Mouse (Mus musculus) myocyte (in vitro differentiated cells): ENCODE results near the gene Gm45261. TPM values are rescaled to one million over a fixed set of nuclear protein-coding genes. Genes with fewer than 3 reads are reported as not detected.

ENCODE experiments used
- H3K27me3 ChIP-seq: one replicate; pipeline ENCODE4 v1.6.1; 2011; ENCODE audit not compliant: control insufficient read depth, insufficient read depth, insufficient read length
- H3K36me3 ChIP-seq: one replicate; pipeline ENCODE4 v1.6.1; 2011; ENCODE audit not compliant: control insufficient read depth, insufficient read depth
- H3K4me2 ChIP-seq: one replicate; pipeline ENCODE4 v1.6.1; 2011; ENCODE audit warnings: low read depth, control low read depth
- H3K4me3 ChIP-seq: one replicate; pipeline ENCODE4 v1.5.1; 2011; ENCODE audit warnings: mild to moderate bottlenecking, control low read depth, moderate library complexity
- H3K79me2 ChIP-seq: one replicate; pipeline ENCODE4 v1.6.1; 2011; ENCODE audit not compliant: control insufficient read depth, insufficient read depth
- H3ac ChIP-seq: one replicate; pipeline ENCODE4 v1.6.1; 2011; ENCODE audit not compliant: control insufficient read depth, insufficient read length
- CEBPB ChIP-seq: IDR thresholded peaks from 2 replicates; pipeline ENCODE4 v1.6.1; 2011; ENCODE audit warnings: mild to moderate bottlenecking, moderate library complexity; ENCODE audit not compliant: poor library complexity, insufficient read depth, severe bottlenecking
- E2F4 ChIP-seq: IDR thresholded peaks from one replicate; pipeline ENCODE4 v1.6.1; 2011; ENCODE audit warnings: mild to moderate bottlenecking, control low read depth, moderate library complexity; ENCODE audit not compliant: insufficient read depth
- MAX ChIP-seq: IDR thresholded peaks from one replicate; pipeline ENCODE4 v1.6.1; 2011; ENCODE audit warnings: low read depth, mild to moderate bottlenecking, control low read depth
- MYOD1 ChIP-seq, 3 experiments: IDR thresholded peaks; one replicate each; pipeline ENCODE4 v1.6.1; 2011; ENCODE audit warnings: control low read depth in 2 of 3, low read depth in 2 of 3, mild to moderate bottlenecking in 2 of 3, moderate library complexity in 1 of 3; ENCODE audit not compliant: insufficient read length in 2 of 3, control insufficient read depth in 1 of 3
- MYOG ChIP-seq, 3 experiments: IDR thresholded peaks; one replicate each; pipeline ENCODE4 v1.6.1; 2011; ENCODE audit warnings: control low read depth in 2 of 3, low read depth in 2 of 3, mild to moderate bottlenecking in 2 of 3; ENCODE audit not compliant: insufficient read length in 2 of 3, control insufficient read depth in 1 of 3, insufficient read depth in 1 of 3
- POLR2A ChIP-seq: IDR thresholded peaks from one replicate; pipeline ENCODE4 v1.6.1; 2011; ENCODE audit warnings: low read depth, mild to moderate bottlenecking, control low read depth, moderate library complexity; ENCODE audit not compliant: insufficient read length
- POLR2AphosphoS2 ChIP-seq: IDR thresholded peaks from one replicate; pipeline ENCODE4 v1.6.1; 2011; ENCODE audit warnings: low read depth, control low read depth; ENCODE audit not compliant: insufficient read length
- REST ChIP-seq: IDR thresholded peaks from one replicate; pipeline ENCODE4 v1.6.1; 2011; ENCODE audit warnings: mild to moderate bottlenecking, control low read depth, moderate library complexity; ENCODE audit not compliant: insufficient read depth, insufficient read length
- SRF ChIP-seq: IDR thresholded peaks from one replicate; pipeline ENCODE4 v1.6.1; 2011; ENCODE audit warnings: low read depth; ENCODE audit not compliant: control insufficient read depth, insufficient read length
- TCF12 ChIP-seq: IDR thresholded peaks from one replicate; pipeline ENCODE4 v1.6.1; 2011; ENCODE audit warnings: mild to moderate bottlenecking, control low read depth; ENCODE audit not compliant: poor library complexity, insufficient read depth, severe bottlenecking
- TCF3 ChIP-seq: IDR thresholded peaks from one replicate; pipeline ENCODE4 v1.6.1; 2011; ENCODE audit warnings: low read depth, control low read depth; ENCODE audit not compliant: insufficient read length
- USF1 ChIP-seq: IDR thresholded peaks from one replicate; pipeline ENCODE4 v1.6.1; 2011; ENCODE audit warnings: low read depth, mild to moderate bottlenecking, control low read depth, moderate library complexity
- polyA plus RNA-seq: library from polyadenylated mRNA; unstranded; fragments of >200 nt; fragmentation: generic; extraction: Trizol; gene quantifications from one replicate; pipeline ENCODE4 v1.2.1, GENCODE M21; 2012; ENCODE audit warnings: missing spikeins

Gm45261 gene
- polyA plus RNA-seq, 1 experiment = not detected

GRCm38 (mm10) chr1:80496360-80496759 lies 35.1 kb upstream of the Gm45261 start:
- TF ChIP-seq TCF3 = no peak

GRCm38 (mm10) chr1:80483419-80483818 lies 22.2 kb upstream of the Gm45261 start:
- TF ChIP-seq TCF3 (no peak), POLR2AphosphoS2 (no peak), USF1 (no peak), POLR2A (no peak), CEBPB (no peak), MAX (no peak), TCF12 (no peak), E2F4 (no peak), REST (no peak), MYOG (IDR thresholded peaks at IDR 0.05; ENCODE audit: control insufficient read depth in 1 of 3, insufficient read depth in 1 of 3, insufficient read length in 2 of 3, low read depth in 2 of 3) (no peak), MYOD1 (IDR thresholded peaks at IDR 0.05; ENCODE audit: control insufficient read depth in 1 of 3, insufficient read length in 2 of 3, low read depth in 2 of 3) (no peak), SRF (no peak)
- Histone ChIP-seq H3K79me2 (no peaks in the 10 kb centered on the region), H3K36me3 (no peaks in the 10 kb centered on the region), H3K4me2 (no peak overlapping the region), H3ac (no peak overlapping the region), H3K4me3 (no peak overlapping the region), H3K27me3 (no peaks in the 10 kb centered on the region)

More at GRCm38 (mm10) chr1:80496360-80496759, 35.1 kb upstream of the Gm45261 start:
- Histone ChIP-seq H3K36me3 (no peaks in the 10 kb centered on the region), H3ac (no peak overlapping the region), H3K4me2 (no peak overlapping the region), H3K4me3 (no peak overlapping the region), H3K79me2 (no peaks in the 10 kb centered on the region), H3K27me3 (no peaks in the 10 kb centered on the region)

GRCm38 (mm10) chr1:80474942-80475341 lies 13.7 kb upstream of the Gm45261 start:
- no peak overlapping the region for H3ac ChIP-seq
- no peaks in the 10 kb centered on the region for H3K36me3 ChIP-seq
- H3K79me2 ChIP-seq = no peaks in the 10 kb centered on the region
- TF ChIP-seq MYOD1 (IDR thresholded peaks at IDR 0.05; ENCODE audit: control insufficient read depth in 1 of 3, insufficient read length in 2 of 3, low read depth in 2 of 3) (no peak), REST (no peak), MAX (no peak), E2F4 (no peak), TCF12 (no peak), TCF3 (no peak)
- no peaks in the 10 kb centered on the region for H3K27me3 ChIP-seq
- H3K4me2 ChIP-seq = no peak overlapping the region
- H3K4me3 ChIP-seq = no peak overlapping the region

- Histone ChIP-seq H3K4me3 (no peak overlapping the region), H3ac (no peak overlapping the region), H3K4me2 (no peak overlapping the region), H3K36me3 (no peaks in the 10 kb centered on the region), H3K79me2 (no peaks in the 10 kb centered on the region), H3K27me3 (no peaks in the 10 kb centered on the region)
- TF ChIP-seq MYOG (IDR thresholded peaks at IDR 0.05; ENCODE audit: control insufficient read depth in 1 of 3, insufficient read depth in 1 of 3, insufficient read length in 2 of 3, low read depth in 2 of 3) (no peak), POLR2AphosphoS2 (no peak), SRF (no peak)
Observed at GRCm38 (mm10) chr1:80472395-80472794, 11.1 kb upstream of the Gm45261 start.

- Histone ChIP-seq H3K79me2 (no peaks in the 10 kb centered on the region), H3K4me2 (no peak overlapping the region), H3K27me3 (no peaks in the 10 kb centered on the region), H3ac (no peak overlapping the region), H3K4me3 (no peak overlapping the region), H3K36me3 (no peaks in the 10 kb centered on the region)
- no peak for TF ChIP-seq MYOG (IDR thresholded peaks at IDR 0.05; ENCODE audit: control insufficient read depth in 1 of 3, insufficient read depth in 1 of 3, insufficient read length in 2 of 3, low read depth in 2 of 3)
Observed at GRCm38 (mm10) chr1:80459923-80460322, 1.3 kb downstream of the Gm45261 start.

GRCm38 (mm10) chr1:80459477-80459876 lies 1.8 kb downstream of the Gm45261 start:
- Histone ChIP-seq H3K27me3 (no peaks in the 10 kb centered on the region), H3K4me2 (no peak overlapping the region), H3K36me3 (no peaks in the 10 kb centered on the region), H3K4me3 (no peak overlapping the region), H3ac (no peak overlapping the region), H3K79me2 (no peaks in the 10 kb centered on the region)
- no peak for TF ChIP-seq REST
- no peak for TF ChIP-seq POLR2A
- no peak for TF ChIP-seq SRF
- no peak for TF ChIP-seq E2F4
- no peak for TF ChIP-seq TCF12
- no peak for TF ChIP-seq MYOG (IDR thresholded peaks at IDR 0.05; ENCODE audit: control insufficient read depth in 1 of 3, insufficient read depth in 1 of 3, insufficient read length in 2 of 3, low read depth in 2 of 3)
- TF ChIP-seq TCF3 = no peak
- TF ChIP-seq USF1 = no peak
- TF ChIP-seq MYOD1 (IDR thresholded peaks at IDR 0.05; ENCODE audit: control insufficient read depth in 1 of 3, insufficient read length in 2 of 3, low read depth in 2 of 3) = no peak
- TF ChIP-seq MAX = no peak
- TF ChIP-seq POLR2AphosphoS2 = no peak
- no peak for TF ChIP-seq CEBPB
